Mouse (Mus musculus) bone marrow, adult 2 months (tissue): ENCODE measurements around the gene Gm5460. TPM values are rescaled to one million over a fixed set of nuclear protein-coding genes. Genes with fewer than 3 reads are reported as not detected.

Source experiments
- H3K27ac ChIP-seq: fragments of 200-500 bp; 2 replicates; pipeline ENCODE4 v1.5.1; 2012; ENCODE audit warnings: low read depth, mild to moderate bottlenecking, control low read depth, inconsistent platforms, low read length; ENCODE audit not compliant: control insufficient read depth, poor library complexity, insufficient read depth
- H3K4me1 ChIP-seq: fragments of 200-500 bp; 2 replicates; pipeline ENCODE4 v1.6.1; 2011; ENCODE audit warnings: low read length; ENCODE audit not compliant: control insufficient read depth, insufficient read depth
- H3K4me3 ChIP-seq: fragments of 200-500 bp; replicated peaks from 2 replicates; pipeline ENCODE3; 2011; ENCODE audit warnings: mild to moderate bottlenecking, low read depth, low read length, control low read depth; ENCODE audit not compliant: control insufficient read depth
- CTCF ChIP-seq: fragments of 200-500 bp; IDR thresholded peaks from 2 replicates; pipeline ENCODE4 v1.5.1; 2011; ENCODE audit warnings: low read length, control low read depth; ENCODE audit not compliant: control insufficient read depth, insufficient read depth
- POLR2A ChIP-seq: fragments of 200-500 bp; IDR thresholded peaks from 2 replicates; pipeline ENCODE4 v1.6.1; 2011; ENCODE audit warnings: low read depth, mild to moderate bottlenecking, control low read depth, low read length, borderline replicate concordance; ENCODE audit not compliant: control insufficient read depth
- WGBS: fragments of 180-500 bp; shearing (Covaris S2); methylation state at CpG from one replicate; pipeline ENCODE4 v1.1.7; 2018; 5-methylcytosine and 5-hydroxymethylcytosine counted together
- polyA plus RNA-seq: library from polyadenylated mRNA; stranded (reverse); fragments of >200 nt; gene quantifications from 2 replicates; pipeline ENCODE4 v1.2.4, GENCODE M21; 2011; ENCODE audit warnings: low replicate concordance; ENCODE audit not compliant: missing spikeins, insufficient read depth, insufficient read length

Gene Gm5460
- polyA plus RNA-seq, 1 experiment = not detected

- TF ChIP-seq POLR2A (no peak), CTCF (no peak)
- no peak overlapping the region for H3K4me3 ChIP-seq
- whole genome bisulfite sequencing = 64% methylated on average over 6 of the region's 6 CpGs
- H3K4me1 ChIP-seq = no peaks in the 10 kb centered on the region
- no peak overlapping the region for H3K27ac ChIP-seq
Measured at GRCm38 (mm10) chr14:33997427-33997826, 19.1 kb upstream of the Gm5460 start.

DNA sequence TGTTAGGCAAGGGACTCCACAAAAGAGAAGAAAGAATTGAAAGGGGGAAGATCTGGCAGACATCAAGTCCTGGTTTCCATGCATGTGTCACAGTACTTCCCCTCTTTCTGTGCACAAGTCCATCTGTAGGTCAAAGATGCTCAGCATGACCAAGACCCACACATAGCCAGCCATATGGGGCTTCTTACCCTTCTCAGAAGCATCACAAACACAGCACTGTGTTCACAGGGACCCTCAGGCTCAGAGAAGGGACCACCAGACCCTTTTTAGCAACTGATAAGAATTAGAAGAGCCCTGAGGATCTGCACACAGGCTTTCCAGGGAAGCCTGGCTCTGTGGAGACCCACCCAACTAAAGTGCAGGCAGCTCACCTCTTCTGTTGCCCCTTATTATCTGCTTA lies 16.5 kb upstream of the Gm5460 start:
- H3K4me1 ChIP-seq = no peaks in the 10 kb centered on the region
- no peak overlapping the region for H3K4me3 ChIP-seq
- no peak for TF ChIP-seq CTCF
- no peak for TF ChIP-seq POLR2A
- no peak overlapping the region for H3K27ac ChIP-seq

DNA sequence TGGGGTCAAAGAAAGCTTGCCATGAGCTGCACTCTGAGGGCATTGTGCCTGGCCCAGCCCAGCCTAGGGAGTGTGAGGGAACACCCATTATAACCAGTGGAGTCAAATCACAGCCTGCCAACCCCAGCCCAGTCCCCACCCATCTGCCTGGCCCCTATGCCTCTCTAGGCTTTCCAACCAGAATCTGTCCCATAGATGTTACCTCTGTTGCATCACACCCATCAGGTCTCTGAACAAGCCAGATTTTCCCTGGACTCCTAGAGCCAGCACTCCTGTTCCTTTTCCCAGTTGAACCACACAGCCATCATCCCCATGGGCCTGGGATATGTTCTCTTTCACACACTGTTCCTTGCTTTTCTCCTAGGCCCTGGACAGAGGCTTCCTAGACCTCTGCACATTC lies 15.1 kb upstream of the Gm5460 start:
- no peak overlapping the region for H3K27ac ChIP-seq
- H3K4me1 ChIP-seq = no peaks in the 10 kb centered on the region
- TF ChIP-seq CTCF (no peak), POLR2A (no peak)
- no peak overlapping the region for H3K4me3 ChIP-seq

GRCm38 (mm10) chr14:34002358-34002757 lies 14.2 kb upstream of the Gm5460 start:
- WGBS = 71% methylated on average over 5 of the region's 5 CpGs

DNA sequence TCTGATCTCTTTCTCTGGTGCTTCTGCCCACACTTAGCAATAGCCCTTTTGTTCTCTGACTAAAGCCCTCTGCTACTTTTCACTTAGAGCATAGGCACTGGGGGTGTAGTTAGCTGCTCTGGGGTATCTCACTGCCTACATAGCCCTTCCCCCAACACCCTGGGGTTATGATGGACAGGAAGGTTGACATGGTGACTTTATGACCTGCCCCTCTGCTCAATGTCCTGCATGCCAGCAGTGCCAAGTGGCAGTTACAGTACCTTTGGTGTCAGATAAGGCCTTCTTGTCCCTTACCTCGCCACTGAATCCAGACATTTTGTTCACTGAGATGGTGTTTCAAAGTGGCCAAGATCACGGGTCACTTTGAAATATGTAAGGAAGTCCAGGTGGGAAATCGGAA lies 1.5 kb upstream of the Gm5460 start, which contains the start of gene Gm30083:
Gene Gm30083, minus strand, starts transcription at position 120 of the 400 bp plus-strand sequence.
- Histone ChIP-seq H3K4me1 (no peaks in the 10 kb centered on the region), H3K4me3 (no peak within 1 kb of the TSS), H3K27ac (no peak within 1 kb of the TSS)
- 70% methylated on average over 3 of the region's 3 CpGs for WGBS
- TF ChIP-seq POLR2A (no peak), CTCF (no peak)

More at GRCm38 (mm10) chr14:34002358-34002757, 14.2 kb upstream of the Gm5460 start:
- TF ChIP-seq POLR2A (no peak), CTCF (no peak)
- Histone ChIP-seq H3K4me1 (no peaks in the 10 kb centered on the region), H3K4me3 (no peak overlapping the region), H3K27ac (no peak overlapping the region)

DNA sequence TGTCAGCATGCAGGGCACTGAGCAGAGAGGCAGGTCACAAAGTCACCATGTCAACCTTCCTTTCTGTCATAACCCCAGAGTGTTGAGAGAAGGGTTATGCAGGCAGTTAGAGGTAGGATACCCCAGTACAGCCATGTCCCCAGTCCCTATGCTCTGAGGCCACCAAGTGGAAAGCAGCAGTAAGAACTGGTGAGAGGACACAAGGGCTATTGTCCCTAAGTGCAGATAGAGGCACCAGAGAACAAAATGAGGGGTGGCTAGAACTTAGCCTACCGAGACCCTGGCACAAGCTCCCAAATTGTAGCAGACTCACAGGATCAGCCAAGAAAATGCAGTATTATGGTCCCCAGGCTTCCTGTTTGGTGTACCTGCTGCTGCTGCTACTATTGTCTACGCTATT lies 380 bp downstream of the Gm5460 start:
- no peak for TF ChIP-seq CTCF
- TF ChIP-seq POLR2A = no peak

DNA sequence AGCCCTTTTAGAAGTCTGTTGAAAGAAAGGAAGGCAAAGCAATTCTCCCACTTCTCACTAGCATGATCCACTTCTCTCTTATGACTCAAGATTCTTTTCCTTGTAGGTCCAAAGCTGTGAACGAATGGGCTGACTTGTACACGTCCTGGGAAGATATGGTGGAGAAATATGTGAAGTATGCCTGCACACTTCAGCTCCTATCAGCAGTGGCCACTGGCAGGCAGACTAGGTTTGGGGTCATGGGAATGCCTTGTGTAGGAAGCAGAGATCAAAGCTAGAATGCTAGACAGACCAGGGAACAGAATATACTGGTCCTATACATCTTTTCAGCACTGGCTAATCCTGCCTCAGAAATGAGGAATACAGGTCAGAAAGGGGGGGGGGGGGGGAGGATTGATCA lies 10.2 kb downstream of the Gm5460 start:
- 66% methylated on average over 2 of the region's 2 CpGs for WGBS
- Histone ChIP-seq H3K4me3 (no peak overlapping the region), H3K4me1 (no peaks in the 10 kb centered on the region), H3K27ac (no peak overlapping the region)
- TF ChIP-seq CTCF = no peak
- TF ChIP-seq POLR2A = no peak

More for the DNA sequence above, 380 bp downstream of the Gm5460 start:
- Histone ChIP-seq H3K27ac (no peak overlapping the region), H3K4me1 (no peaks in the 10 kb centered on the region), H3K4me3 (no peak overlapping the region)
- 74% methylated on average over 2 of the region's 2 CpGs for WGBS

GRCm38 (mm10) chr14:34033841-34034610 lies 17.5 kb downstream of the Gm5460 start:
- TF ChIP-seq CTCF (no peak), POLR2A (no peak)
- 87% methylated on average over 8 of the region's 8 CpGs for WGBS
- Histone ChIP-seq H3K27ac (no peak overlapping the region), H3K4me1 (no peaks in the 10 kb centered on the region), H3K4me3 (no peak overlapping the region)
